Mouse (Mus musculus) macrophage (primary cell): ENCODE measurements around the gene Rhox2a. TPM values are rescaled to one million over a fixed set of nuclear protein-coding genes. Genes with fewer than 3 reads are reported as not detected.
"Not testable (repeated sequence)": the region's sequence is repeated elsewhere in the genome, so short reads cannot be mapped to it uniquely, and the experiment has no call there.

ENCODE experiments used
- H3K27ac ChIP-seq: fragments of 350-480 bp; formaldehyde crosslinking; 2 replicates; pipeline ENCODE4 v1.9.0; 2021
- H3K36me3 ChIP-seq: fragments of 350-480 bp; formaldehyde crosslinking; 2 replicates; pipeline ENCODE4 v1.9.0; 2021; ENCODE audit errors: inconsistent target
- H3K4me3 ChIP-seq: fragments of 350-480 bp; formaldehyde crosslinking; 2 replicates; pipeline ENCODE4 v1.9.0; 2021; ENCODE audit errors: inconsistent target
- H3K79me2 ChIP-seq: fragments of 350-480 bp; formaldehyde crosslinking; 2 replicates; pipeline ENCODE4 v1.9.0; 2021; ENCODE audit errors: inconsistent target
- WGBS: methylation state at CpG from one replicate; pipeline ENCODE4 v1.1.7; 2026; ENCODE audit warnings: inconsistent platforms; ENCODE audit not compliant: missing documents; 5-methylcytosine and 5-hydroxymethylcytosine counted together
- polyA plus RNA-seq: library from polyadenylated mRNA; stranded (reverse); fragments of 250-400 nt; gene quantifications from 3 replicates; pipeline ENCODE4 v1.2.4, GENCODE M21; 2018; ENCODE audit warnings: inconsistent platforms
- total RNA-seq, 78 experiments: library from RNA; depleted of rRNA; stranded (reverse); fragments of 250-400 nt; gene quantifications; 1 replicate in 9 of 78; 2 replicates in 24 of 78; 3 replicates in 43 of 78; 4 replicates in 2 of 78; pipeline ENCODE4 v1.2.4; 2018; ENCODE audit warnings: inconsistent platforms in 56 of 78

The Rhox2a gene
- not detected for total RNA-seq (2018; cell fraction: chromatin; rRNA removed)
- total RNA-seq (2018; cell fraction: cytosol; rRNA removed) = not detected
- total RNA-seq (2018; cell fraction: nucleus; rRNA removed) = not detected
- not detected in 3 replicates for polyA plus RNA-seq

DNA sequence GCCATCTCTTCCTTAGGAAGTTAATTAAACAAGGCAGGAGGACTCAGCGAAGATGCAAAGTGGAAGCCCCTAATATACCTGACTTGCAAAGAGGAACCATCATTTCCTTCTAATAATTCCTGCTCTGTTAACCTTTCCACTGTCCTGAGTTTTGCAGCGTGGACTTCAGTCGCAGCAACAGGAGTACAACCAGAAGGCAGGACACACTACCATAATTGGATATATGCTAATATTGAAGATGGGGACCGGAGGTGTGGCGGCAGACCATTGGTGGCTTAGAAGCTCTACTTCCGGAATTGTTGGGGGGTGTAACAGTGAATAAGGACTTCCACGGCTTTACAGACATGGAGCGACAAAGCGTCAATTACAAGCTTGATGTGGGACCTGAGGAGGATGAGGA, at the start of gene Rhox2a:
Gene Rhox2a (plus strand): TSS at position 301 of the 400 bp plus-strand sequence.
- not testable (repeated sequence) for H3K4me3 ChIP-seq, H3K36me3 ChIP-seq, H3K79me2 ChIP-seq, H3K27ac ChIP-seq
- WGBS = no CpG with 5 or more reads among the region's 9 CpGs

- no peak overlapping the region for H3K27ac ChIP-seq
- no peak overlapping the region for H3K4me3 ChIP-seq
- no peaks in the 10 kb centered on the region for H3K79me2 ChIP-seq
- 70% methylated on average over 6 of the region's 8 CpGs for WGBS
- no peaks in the 10 kb centered on the region for H3K36me3 ChIP-seq
These were observed 46.1 kb upstream of the Rhox2a start for GRCm38 (mm10) chrX:37198676-37199075.

DNA sequence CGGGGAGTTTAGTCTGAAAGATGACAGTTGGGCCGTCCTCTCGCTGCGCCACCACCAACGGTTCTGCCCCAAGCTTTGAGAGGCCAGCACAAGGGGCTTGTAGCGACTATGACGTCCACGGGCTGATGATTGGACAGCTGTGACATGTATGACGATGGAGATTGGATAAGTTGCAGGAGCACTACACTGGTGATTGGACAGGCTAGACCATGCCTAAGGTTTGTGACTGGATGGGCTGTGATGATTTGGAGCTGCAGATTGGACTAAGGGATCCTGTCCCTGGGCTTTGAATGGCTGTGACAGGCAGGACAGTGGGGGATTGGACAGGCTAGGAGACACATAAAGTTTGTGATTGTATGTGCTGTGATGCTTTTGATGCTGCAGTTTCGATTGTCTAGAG, 33.8 kb upstream of the Rhox2a start, which contains the start of gene Gm9:
Gene Gm9 (minus strand): TSS at position 101 of the 400 bp plus-strand sequence.
- no peaks in the 10 kb centered on the region for H3K79me2 ChIP-seq
- WGBS = 86% methylated on average over 10 of the region's 10 CpGs
- H3K27ac ChIP-seq = no peak within 1 kb of the TSS
- no peak within 1 kb of the TSS for H3K4me3 ChIP-seq
- H3K36me3 ChIP-seq = no peaks in the 10 kb centered on the region

- not testable (repeated sequence) for H3K36me3 ChIP-seq, H3K4me3 ChIP-seq, H3K27ac ChIP-seq, H3K79me2 ChIP-seq
- 92% methylated on average over 1 of the region's 1 CpGs for WGBS
These were observed 22.6 kb upstream of the Rhox2a start, which contains the start of gene Rhox1 for GRCm38 (mm10) chrX:37222158-37222557. TSS of gene Rhox1 (minus strand) at chrX:37222258.

DNA sequence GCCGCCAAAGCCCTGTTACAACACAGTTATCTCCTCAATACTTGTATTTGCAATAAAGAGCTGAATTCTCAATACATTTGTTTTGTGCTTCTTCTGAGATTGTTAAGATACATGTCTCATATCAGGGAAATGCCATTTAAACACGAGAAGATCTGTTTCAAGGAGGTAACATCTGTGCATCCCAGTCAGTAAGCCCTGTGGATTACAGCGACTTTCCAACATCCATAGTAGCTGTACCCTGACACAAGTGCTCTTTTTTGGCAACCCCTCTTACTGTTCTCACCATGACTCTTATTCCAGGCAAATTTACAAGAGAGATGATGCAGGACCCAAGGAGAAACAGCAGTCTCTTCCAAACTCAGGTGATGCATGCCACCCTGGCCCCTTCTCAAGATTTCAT, 4.8 kb downstream of the Rhox2a start, which contains the start of gene Rhox3a:
Gene Rhox3a (plus strand): TSS at position 301 of the 400 bp plus-strand sequence.
- not testable (repeated sequence) for H3K4me3 ChIP-seq, H3K36me3 ChIP-seq, H3K79me2 ChIP-seq, H3K27ac ChIP-seq
- WGBS = no CpG with 5 or more reads among the region's 3 CpGs

DNA sequence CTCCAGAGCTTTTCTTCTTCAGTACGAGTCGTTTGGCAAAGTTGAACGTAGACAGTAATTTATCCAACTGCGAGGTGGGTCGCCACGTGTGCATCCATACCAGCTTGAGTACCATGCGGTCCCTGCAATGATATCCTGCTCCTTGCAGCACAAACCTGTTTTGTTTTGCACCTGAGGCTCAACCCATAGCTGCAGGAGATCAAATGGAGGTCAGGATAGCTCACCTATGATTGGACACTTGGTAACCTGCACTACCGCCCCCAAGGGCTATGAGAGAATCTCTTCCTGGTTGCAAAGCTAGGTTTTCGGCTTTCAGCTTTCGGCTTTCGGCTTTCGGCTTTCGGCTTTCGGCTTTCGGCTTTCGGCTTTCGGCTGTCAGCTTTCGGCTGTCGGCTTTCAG, 20.3 kb downstream of the Rhox2a start, which contains the start of gene Rhox4a:
Gene Rhox4a (plus strand): TSS at position 301 of the 400 bp plus-strand sequence.
- H3K79me2 ChIP-seq, H3K27ac ChIP-seq, H3K36me3 ChIP-seq, H3K4me3 ChIP-seq: not testable (repeated sequence)
- WGBS = no CpG with 5 or more reads among the region's 19 CpGs

Other genes starting within 250 kb of the Rhox2a start
- not detected in 3 replicates for gene Sowahd, start 196.1 kb upstream of the Rhox2a start, polyA plus RNA-seq
- gene Rpl39, start 159.6 kb upstream of the Rhox2a start, polyA plus RNA-seq = 127 to 644 TPM (median 571 TPM) in 3 replicates
- gene Upf3b, start 134.7 kb upstream of the Rhox2a start, polyA plus RNA-seq = 12.7 to 28.5 TPM (median 13.0 TPM) in 3 replicates
- gene Nkap, start 118.2 kb upstream of the Rhox2a start, polyA plus RNA-seq = 12.2 to 23.4 TPM (median 13.1 TPM) in 3 replicates
- not detected in 3 replicates for gene Akap14, start 76.1 kb upstream of the Rhox2a start, polyA plus RNA-seq
- gene Ndufa1, start 53.8 kb upstream of the Rhox2a start, polyA plus RNA-seq = 328 to 367 TPM (median 332 TPM) in 3 replicates
- gene Rnf113a1, start 53.7 kb upstream of the Rhox2a start, polyA plus RNA-seq = 1.6 to 2.0 TPM (median 1.7 TPM) in 3 replicates
- not detected in 3 replicates for gene Gm9, start 33.9 kb upstream of the Rhox2a start, polyA plus RNA-seq
- not detected in 3 replicates for gene Rhox1, start 22.7 kb upstream of the Rhox2a start, polyA plus RNA-seq
- not detected in 3 replicates for gene Rhox3a, start 4.9 kb downstream of the Rhox2a start, polyA plus RNA-seq
- gene Rhox4a, start 20.4 kb downstream of the Rhox2a start, polyA plus RNA-seq = not detected in 3 replicates
- not detected in 3 replicates for gene Rhox3a2, start 135.1 kb downstream of the Rhox2a start, polyA plus RNA-seq
- not detected in 3 replicates for gene Rhox4a2, start 145.9 kb downstream of the Rhox2a start, polyA plus RNA-seq
- not detected in 3 replicates for gene Rhox2b, start 167.1 kb downstream of the Rhox2a start, polyA plus RNA-seq
- gene Rhox4b, start 187.5 kb downstream of the Rhox2a start, polyA plus RNA-seq = not detected in 3 replicates
- gene Rhox2c, start 208.7 kb downstream of the Rhox2a start, polyA plus RNA-seq = not detected in 3 replicates
- not detected in 3 replicates for gene Rhox3c, start 213.6 kb downstream of the Rhox2a start, polyA plus RNA-seq
- not detected in 3 replicates for gene Rhox4c, start 235.4 kb downstream of the Rhox2a start, polyA plus RNA-seq
- not detected in 3 replicates for gene Rhox2d, start 248.5 kb downstream of the Rhox2a start, polyA plus RNA-seq